Mouse (Mus musculus): ENCODE measurements around the gene Lipn.

The Lipn gene

DNA sequence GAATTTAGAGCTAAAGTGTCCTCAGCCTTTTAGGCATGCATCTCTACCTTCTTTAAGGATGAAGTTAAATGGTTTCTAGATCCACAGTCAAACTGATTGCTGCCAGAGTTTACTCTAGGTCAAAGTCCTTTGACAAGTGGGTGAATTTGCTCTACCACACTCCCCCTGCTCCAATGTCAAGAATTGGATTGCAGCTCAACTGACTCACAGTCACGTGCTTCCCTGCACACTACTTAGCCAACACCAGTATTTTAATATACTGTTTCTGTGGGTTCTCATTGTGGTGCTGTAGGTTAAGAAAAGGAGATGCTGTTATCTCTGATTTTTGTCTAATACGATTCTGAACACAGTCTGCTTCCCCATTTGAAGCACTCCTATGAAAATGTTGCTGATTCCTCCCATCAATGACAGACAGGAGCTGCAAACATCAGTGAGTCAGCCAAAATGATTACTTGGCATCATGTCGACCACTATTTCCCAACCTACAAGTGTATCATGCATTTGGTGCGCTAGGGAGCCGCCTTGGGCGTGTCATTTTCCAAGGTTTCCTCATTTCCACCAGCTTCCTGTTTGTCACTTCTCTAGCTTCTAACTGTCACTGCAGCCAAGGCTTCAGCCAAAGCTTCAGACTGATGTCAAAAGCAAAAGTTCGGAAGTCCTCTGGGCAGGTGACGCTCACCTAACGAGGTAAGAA lies at the start of gene Lipn:
Gene Lipn, plus strand, starts transcription at position 580 of the 694 bp plus-strand sequence.
- DNase-seq (ENCODE audit: low spot score) = no peak

DNA sequence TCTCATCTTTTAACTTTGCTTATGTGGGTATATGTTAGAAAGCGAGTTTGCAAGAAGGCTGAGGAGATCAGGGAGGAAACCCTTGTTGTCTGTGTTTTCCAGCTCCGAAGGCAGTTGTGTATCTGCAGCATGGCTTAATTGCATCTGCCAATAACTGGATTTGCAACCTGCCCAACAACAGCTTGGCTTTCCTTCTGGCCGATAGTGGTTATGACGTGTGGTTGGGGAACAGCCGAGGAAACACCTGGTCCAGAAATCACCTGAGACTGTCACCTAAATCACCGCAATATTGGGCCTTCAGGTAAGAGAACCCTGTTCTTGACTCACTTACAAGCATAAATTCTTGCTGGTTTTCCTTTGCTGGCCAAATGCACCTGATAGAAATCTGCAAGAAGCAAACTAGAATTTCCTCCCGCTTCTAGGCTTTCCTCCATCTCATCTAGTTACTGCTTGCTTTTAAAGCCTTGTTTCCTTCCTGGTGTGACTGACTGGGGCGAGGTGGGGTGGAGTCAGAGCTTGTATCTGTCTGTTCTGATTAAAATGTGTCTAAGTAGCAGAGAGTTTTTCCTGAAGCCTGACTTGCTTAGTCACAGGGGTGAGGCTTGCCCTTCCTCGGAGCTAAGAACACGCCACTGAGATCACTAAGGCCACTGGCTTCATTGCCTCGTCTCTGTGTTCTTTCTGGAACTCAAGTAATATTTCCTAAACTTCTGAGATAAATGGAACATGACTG lies 45.6 kb upstream of the Lipn start:
- DNase-seq (ENCODE audit: low spot score) = no peak

DNA sequence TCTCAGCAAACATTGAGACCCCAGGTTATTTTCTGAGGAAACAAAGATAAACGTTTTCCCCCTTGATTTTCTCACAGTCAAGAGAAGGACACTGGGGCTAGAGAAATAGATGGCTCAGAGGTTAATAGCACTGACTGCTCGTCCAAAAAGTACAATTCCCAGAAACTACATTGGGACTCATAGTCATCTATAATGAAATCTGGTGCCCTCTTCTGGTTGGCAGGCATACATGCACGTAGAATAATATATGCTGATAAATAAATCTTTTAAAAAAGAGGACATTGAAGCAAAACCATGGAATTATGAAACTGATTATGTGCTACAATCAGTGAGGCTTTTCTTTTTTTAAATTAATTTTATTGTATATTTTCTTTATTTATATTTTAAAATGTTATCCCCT lies 44.4 kb upstream of the Lipn start:
- DNase-seq (ENCODE audit: low spot score) = peak; percentile 52

DNA sequence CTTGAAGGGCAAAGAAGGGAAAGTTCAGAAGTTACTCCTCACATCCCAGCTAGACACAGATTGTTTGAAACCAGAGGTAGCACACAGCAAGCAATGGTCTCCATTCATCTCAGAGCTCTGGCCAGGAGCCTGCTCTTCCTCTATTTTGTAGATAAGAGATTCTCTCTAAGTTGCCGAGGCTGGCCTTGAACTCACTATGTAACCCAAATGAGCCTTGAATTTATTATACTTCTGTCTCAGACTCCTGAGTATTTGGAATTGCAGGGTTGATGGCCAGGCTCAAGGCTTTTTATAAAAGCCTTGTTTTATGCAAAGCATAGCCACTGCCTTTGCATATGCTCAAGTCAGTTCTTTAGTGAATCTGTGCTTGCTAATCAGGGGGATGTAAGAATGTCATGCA lies 27.4 kb upstream of the Lipn start:
- DNase-seq (ENCODE audit: low spot score) = no peak

DNA sequence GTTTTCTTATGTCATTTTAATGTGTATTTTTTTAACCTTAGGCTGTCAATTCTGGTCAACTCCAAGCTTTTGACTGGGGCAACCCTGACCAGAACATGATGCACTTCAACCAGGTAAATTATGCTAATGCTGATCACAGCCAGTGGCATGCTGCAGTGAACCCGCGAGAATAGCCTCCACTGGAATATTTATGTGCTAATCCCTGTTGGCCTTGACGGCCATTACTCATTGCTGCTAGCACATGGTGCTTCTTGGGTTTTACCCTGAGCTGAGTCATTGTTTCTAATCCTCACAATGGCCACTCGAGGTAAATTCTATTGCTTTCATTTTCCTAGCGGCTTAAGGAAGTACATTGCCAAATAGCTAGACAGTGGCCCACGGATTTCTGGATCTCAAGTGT lies 24.1 kb upstream of the Lipn start:
- peak; percentile 28 for DNase-seq (ENCODE audit: low spot score)

DNA sequence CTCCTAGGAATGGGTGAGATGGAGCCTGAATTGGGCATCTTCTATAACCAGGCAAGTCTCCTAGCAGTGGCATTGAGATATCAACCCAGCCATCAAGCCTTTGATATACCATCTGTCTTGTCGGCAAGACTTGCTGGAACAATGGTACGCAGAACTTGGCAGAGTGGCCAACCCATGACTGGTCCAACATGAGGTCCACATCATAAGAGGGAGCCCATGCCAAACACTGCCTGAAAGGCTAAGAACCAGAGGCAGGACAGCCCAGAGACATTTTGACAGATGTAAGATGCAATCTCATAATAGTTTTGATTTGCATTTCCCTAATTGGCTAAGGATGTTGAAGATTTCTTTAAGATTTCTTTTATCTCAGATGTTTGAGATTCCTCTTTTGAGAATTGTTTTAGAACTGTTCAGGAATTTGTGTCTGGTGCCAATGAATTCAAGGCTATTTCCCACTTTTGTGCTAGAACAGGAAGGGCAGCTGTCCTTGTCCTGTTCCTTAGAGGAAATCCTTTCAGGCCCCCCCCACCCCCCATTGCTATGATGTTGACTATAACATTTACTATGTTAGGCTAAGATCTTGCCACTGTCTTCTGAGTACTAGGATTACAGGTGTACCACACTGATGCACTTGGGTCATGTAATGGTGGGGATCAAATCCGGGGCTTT lies 17.7 kb upstream of the Lipn start:
- DNase-seq (ENCODE audit: low spot score) = no peak

DNA sequence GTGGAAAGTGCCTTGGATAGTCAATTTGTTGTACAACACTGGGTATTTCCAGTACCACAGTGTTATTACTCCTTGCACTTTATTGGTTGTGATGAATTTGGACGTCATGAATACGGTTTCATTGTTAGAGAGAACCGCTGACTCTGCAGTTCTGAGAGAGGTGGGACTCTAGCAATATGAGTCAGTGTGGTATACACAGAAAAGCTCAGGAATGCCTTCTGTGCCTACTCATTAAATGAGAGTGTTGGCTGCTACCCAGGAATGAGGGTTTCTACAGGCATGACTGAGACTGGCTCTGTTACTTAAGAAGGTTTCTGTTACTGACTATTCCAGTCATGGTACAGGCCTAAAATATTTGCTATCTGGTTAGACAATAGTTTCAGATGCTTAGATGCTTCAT lies 15.7 kb upstream of the Lipn start:
- peak; percentile 31 for DNase-seq (ENCODE audit: low spot score)

DNA sequence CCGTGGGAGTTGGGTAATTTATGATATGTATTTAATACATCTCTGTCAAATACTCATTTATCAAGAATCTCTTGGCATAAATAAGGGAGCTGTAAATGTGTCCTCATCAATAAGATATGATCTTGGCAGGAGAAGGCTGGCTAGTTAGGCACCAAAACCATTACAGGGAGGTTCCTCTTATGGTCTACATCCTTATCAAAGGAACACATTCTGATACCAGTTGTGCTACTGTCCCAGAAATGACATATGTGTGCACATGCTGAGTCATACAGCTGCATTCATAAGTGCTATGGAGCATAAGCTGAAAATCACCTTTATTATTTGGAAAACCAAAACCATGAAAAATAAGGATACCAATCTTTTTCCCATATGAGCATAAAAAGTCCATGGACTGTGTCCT lies 3.6 kb upstream of the Lipn start:
- DNase-seq (ENCODE audit: low spot score) = no peak

DNA sequence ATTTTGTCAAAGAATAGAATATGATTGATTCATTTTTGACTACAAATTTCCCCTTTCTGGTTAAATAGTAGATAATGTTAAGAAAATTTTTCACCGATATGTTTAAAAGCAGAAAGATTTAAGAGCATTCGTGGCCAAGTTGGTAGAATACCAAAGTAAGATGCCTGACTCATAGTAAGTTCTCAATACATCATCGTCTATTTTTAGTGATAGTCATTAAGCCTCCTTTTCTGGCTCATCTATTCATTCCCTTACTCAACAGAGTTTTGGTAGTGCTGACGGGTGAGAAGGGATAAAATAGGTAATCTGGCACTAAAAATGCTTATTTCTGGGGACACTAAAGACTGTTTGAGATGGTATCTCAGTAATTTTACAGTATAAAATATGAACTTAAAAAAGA lies 3.1 kb upstream of the Lipn start:
- no peak for DNase-seq (ENCODE audit: low spot score)

DNA sequence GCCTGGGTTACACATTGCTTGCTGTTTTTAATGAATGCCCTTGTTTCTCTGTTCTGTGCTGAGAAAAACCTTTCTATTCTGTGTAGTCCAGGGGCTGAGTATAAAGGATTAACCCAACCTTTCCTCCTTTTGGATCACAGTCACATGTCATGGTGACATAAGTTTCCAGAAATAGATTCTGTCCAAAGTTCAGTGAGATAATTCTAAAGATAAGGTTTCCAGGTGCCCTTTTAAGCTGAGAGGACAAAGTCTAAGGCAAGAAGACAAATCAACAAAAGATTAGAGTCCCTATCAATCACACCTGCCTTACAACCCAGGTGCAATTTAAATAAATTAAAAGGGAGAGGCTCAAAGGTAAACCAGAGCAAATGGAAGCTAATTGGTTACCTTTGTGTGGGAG lies 7.1 kb downstream of the Lipn start:
- no peak for DNase-seq (ENCODE audit: low spot score)

DNA sequence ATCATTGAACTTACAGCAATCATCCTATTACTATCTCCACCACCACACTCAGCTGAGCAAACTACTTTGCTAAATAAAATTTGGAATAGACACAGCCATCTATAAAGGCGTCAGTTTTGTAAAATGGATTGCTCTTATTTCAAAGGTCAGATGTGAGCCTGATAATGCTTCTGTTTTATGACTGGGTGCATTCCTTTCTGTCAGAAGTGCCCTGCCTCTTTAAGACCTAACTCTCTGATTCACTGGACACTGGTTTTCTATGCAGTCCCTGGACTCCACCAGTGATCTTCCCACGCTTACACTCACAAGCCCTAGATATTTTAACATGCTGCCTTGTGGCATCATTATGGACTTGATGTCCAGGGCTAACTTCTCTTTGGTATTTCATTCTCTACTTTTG lies 11.0 kb downstream of the Lipn start:
- DNase-seq (ENCODE audit: low spot score) = no peak

DNA sequence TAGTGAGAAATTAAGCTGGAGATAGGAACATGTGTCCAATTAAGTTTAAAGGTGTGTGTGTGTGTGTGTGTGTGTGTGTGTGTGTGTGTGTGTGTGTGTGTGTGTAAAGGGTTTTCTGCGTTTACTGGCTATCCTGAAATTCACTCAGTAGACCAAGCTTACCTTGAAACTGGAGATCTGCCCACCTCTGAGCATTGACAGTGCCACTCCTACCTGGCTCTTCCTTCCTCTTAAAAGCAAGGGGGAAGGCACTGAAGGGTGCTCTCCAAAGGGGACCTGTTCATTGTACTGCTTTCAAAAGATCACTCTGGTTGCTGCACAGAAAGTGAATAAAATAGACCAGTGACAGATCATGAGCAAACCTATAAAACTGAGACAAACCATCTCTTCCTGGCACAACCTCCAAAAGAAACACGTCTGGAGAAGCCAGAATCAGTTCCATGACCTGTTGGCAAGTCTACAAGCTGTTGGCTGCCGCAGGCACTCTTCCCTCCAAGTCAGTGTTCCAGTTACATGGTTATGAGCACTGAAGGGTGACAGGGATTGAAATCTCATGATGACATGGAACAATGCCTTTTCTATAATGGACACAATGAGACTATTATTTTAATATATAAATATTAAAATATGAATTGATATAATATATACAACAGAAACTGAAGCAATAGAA lies 22.0 kb downstream of the Lipn start:
- no peak for DNase-seq (ENCODE audit: low spot score)

DNA sequence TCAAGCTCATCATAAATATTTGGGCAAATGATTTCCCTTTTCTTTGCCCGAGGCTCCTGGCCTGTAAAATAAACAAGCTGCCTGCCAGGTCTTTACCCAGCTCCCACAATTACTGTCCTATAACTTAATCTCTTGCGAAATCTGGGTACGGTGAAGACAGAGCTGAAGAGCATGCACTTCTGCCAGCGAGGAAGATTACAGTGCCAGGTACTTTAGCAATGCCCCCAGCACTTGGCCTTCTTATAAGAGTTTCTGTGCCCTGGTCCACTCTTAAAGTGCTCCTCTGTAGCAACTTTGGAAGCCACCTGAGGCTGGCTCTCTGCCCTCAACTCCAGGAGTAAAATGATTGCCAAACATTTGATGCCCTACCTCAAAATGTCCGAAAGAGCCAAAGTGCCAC lies 28.2 kb downstream of the Lipn start:
- DNase-seq (ENCODE audit: low spot score) = no peak

DNA sequence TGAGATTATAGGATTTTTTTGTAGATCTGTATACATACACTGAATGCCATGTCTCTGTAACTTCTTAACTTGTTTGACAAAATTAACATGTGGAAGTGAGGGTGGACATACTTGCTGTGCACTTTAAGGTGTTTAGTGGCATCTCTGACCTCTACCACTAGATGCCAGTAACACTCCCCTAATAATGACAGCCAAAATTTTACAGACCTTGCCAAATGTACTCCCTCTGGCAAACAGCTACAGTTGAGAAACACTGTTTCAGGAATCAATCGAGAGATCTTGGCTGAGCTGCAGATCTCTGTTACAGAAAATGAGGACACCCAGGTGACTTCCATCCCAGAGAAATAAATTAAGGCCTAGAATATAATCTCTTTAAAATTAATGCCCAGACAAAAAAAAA lies 29.1 kb downstream of the Lipn start:
- peak; percentile 76 for DNase-seq (ENCODE audit: low spot score)

DNA sequence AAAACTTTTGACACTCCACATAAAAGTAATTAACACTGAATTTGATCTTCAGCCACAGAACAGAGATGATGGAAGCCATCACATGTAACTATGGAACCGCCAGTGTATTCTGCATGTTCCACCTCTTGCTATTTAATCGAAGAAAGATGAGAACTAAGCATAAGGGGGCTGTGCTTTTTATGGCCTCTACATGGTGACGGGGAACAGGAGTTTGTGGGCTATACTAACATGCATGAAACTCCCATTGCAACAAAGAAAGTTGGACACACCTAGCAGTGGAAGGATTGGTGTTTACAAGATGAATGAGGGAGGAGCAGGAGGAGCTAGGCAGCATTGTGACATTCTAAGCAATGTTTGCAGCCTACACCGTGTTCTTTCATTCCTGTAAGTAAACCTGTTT lies 33.5 kb downstream of the Lipn start, which contains the start of gene Lipm:
Gene Lipm, plus strand, starts transcription at position 301 of the 400 bp plus-strand sequence.
- DNase-seq (ENCODE audit: low spot score) = no peak

DNA sequence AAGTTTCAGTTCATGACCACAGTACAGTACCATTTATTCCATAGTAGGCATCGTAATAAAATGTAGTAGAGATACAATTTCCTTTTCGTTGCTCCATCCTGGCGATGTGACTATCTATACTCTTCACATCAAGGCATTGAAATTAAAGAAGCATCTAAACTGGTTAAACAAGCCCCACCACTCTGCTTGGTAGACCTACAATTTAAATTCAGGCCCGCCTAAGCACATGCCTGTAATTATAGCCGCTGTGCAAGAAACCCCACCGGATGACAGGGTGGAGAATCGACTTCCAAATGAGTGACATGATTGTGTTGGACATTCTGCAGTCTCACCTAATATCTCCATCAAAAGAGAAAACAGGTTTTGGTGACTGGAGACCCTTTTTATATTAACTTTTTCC lies 34.7 kb downstream of the Lipn start:
- no peak for DNase-seq (ENCODE audit: low spot score)

DNA sequence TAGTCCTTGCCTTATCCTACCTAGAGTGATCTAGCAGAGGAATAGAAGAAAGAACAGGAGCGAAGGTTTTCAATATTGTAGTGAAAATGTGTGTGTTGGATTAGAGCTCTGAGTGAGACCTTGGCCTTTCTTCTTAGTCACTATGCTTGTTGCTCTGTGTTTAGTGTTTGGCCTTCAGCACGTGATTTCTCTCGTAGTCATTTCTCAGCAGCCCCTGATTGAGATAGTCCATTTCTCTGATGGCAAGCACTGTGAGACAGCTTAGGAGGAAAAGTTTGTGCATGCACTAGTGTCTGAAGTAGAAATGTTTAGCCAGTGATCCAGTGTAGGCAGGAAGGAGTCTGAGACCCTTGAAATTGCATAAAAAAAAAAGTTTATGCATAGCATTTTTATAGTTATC lies 37.7 kb downstream of the Lipn start:
- no peak for DNase-seq (ENCODE audit: low spot score)

DNA sequence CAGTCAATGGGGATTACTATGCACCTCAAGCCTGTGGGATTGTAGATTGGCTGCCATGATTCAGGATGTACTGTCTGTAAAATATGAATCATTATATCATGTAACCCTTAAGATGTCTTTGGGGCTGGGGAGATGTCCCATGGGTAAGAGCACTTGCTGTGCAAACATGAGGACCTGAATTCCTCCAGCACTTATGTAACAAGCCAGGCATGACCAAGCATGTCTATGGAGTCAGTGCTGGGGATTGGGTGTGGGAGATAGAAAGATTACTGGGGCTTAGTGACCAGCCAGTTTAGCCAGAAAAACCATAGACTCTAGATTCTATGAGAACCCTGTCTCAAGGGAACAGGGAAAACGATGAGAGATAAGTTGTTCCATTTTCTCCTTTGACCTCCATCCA lies 51.9 kb downstream of the Lipn start:
- no peak for DNase-seq (ENCODE audit: low spot score)

DNA sequence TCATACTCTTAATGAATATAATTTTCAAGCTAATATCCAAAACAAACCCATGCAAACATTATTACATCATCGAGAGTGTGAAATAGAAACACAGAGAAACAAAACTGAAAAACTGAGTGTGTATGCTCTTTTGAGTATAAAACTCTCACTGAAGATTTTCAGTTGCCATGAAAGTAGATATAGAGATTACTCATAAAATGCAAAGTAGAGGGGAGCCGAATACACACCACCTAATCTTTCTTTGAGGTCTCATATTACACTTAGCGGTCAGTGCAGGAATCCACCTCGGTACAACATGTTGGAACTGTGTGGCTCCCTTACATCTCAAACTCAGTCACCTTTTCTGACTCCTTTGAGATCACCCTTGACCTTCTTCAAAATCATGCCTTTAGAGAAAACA lies 52.5 kb downstream of the Lipn start:
- no peak for DNase-seq (ENCODE audit: low spot score)

DNA sequence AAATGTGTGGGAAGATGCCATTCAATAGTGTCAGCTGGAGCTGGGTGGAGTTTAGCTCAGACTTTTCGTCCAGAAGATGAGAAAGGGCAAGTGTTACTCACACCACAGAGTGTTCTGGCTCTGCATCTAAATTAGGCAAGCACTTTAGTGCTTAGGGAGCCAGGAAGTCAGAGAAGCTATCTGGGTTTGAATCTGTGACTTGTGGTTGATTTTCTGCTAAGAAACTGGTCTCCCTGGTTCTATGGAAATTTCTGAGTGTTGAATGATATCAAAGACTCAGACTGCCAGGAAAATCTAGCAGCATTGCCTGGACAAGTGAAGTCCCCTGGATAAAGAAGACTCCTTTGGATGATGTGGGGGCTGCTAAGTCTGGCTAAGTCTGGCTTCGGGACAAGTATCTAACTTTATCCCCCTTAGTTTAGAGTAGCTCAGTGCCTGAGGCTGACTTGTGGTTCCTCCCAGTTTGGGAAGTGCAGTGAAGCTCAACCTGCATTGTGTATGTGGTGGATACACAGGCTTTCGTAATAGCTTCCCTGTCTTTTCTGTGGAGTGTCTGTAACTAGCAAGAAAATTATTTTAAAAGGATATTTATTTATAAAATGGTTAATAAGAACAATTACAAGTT lies 53.1 kb downstream of the Lipn start:
- DNase-seq (ENCODE audit: low spot score) = peak; percentile 34
